Mouse (Mus musculus): Measurements from ENCODE around the gene Olfr212.
"Not testable (repeated sequence)": the region's sequence is repeated elsewhere in the genome, so short reads cannot be mapped to it uniquely, and the experiment has no call there.

Olfr212 gene

DNA sequence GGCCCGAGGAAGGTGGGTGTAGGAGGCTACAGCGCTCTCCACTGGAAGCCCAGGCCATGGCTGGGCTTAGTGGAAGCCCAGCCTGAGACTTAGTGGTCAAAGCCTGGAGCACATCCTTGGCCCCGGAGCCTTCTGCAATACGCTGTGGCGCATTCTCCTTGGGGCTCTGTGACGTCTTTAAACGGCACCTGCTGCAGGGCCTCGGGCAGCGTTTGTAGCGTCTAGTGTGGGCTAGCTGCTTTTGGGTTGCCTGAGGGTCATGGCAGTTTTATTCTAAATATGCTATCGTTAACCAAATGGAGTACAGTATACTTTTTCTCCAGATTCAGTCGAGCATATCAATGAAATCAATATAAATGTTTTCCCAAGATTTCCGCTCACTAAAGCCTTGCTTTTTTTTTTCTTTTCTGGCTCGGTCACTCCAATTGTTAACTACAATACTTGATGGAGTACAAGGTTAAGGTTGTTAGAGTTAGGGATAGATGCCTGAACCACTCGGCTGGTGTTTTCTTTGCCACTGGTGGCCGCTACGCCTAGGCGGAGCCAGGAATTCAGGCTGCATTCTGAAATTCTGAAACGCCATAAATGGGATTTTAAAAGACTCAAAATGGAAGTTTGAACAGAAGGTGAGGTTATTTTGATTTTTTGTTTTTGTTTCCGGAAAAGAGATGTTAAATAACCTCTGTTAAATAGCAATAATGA, at the start of gene Olfr212:
Gene Olfr212 (plus strand): TSS at position 215 of the 702 bp plus-strand sequence.
- not testable (repeated sequence) for DNase-seq (ENCODE audit: low spot score)

DNA sequence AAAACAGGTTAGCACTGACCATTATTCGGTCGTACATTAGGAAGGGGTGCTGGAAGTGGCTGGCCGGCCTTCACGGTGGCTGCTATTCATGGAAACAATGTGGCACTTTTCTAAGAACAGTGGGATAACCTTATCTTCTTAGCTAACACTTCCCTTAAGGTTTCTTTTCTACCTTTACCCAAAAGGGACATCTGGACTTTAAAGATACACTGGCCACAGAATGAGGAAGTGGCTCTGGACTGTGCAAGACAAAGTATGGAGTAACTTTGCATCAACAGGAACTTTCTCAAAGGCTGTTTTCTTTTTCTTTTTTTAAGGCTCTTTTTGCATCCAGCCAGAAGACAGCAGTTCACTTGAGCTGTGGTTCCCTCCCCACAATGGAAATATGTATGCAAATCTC, 47.6 kb upstream of the Olfr212 start:
- DNase-seq (ENCODE audit: low spot score), result no peak

DNA sequence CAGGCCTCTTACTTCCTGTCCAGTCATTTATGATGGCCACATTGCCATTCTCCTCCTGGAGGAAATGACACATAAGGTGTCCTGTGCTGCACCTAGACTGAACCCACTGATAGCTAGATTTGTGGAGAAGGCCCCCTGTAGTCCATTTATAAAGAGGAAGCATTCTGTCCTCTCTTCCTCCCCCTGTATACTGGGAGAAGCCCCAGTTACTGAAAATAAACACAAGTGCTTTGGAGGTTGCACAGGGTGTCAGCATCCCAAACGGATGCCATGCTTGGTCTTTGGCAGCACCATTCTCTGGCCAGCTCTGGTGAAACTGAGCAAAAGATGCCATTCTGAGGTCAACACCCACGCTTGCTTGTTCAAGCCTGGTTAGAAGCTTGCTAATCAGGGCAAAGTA, 47.1 kb upstream of the Olfr212 start:
- no peak for DNase-seq (ENCODE audit: low spot score)

DNA sequence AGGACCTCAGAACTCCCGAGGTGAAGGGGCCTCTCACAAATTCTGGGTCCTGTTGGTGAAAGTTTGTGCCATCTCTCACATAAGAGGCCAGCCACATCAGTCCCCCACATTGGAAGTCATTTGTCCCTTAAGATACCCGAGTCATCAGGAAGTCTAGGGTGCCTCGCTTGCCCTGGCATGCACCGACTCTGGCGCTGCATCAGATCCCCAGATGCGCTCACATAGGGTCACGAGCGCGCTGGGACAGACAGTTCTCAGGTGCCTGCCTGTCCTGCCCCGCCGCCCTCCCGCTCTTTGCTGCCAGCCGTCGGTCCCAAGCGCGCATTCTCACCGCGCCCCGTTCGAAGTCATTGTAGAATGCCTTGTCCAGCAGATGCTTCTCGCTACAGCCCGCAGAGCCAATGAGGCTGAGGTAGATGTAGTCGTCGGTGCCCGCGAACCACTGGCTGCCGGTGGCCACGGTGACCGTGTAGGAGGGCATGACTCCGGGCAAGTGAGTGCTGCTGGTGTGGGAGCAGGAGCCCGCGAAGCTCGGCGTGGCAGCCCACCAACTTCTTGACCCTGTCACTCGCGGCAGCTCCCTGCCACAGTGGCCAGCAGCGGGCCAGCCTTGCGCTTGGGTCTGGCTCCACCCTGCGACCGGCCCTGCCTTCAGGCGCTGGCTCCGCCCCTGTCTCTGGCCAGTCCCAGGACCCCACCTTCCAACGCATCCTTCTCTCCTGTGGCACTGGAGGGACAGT, 45.6 kb upstream of the Olfr212 start, which contains the start of gene Alox5:
Gene Alox5 (minus strand): TSS at position 635 of the 740 bp plus-strand sequence.
- DNase-seq (ENCODE audit: low spot score), result peak; percentile 9

DNA sequence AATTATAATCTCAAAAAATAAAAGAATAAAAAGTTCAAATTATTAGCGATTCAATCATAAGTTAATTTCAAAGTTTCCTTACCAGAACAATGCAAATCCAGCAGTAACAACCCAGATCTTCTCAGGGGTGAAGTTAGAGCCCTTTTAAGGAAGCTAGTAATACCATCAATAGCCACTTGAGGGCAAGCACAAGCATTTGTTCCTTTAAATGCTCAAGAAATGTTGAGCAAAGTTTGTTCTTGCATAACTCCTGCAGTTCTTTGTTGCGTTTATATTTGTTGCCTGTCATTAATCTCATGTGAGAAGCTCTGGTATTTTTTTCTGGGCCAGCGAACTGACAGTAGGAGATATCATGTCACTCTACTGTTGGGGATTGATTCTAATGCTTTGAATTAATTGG, 38.2 kb upstream of the Olfr212 start:
- DNase-seq (ENCODE audit: low spot score), result no peak

DNA sequence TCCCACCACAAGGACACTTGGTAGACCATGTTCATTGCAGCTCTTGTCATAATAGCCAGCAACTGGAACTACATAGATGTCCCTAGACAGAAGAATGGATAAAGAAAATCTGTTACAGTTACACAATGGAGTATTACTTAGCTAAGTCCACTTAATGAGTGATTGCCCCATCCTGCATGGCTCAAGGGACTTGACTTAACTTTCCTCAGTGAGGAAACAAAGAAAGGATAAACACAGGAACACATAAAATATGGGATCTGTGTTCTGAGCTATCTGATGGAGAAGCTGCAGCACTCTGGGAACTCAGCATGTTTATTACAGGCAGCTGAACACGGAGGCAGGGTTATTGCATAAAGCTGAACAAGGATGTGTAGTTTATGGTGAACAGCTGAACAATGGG, 21.2 kb upstream of the Olfr212 start:
- DNase-seq (ENCODE audit: low spot score), result no peak

DNA sequence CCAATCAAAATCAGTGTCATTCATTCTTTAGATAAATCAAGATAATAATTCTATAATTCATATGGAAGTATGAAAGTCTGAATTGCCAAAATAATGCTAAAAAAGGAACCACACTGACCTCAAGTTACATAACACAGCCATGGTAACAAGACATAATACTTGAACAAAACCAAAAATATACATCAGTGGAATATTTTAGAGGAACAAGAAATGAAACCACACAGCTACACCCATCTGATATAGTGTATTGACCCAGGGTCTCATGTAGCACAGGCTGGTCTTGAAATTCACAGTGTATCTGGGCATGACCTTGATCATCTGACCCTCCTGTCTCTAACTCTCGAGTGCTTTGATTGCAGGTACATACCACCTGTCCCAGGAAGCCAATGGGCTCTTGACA, 19.5 kb upstream of the Olfr212 start:
- DNase-seq (ENCODE audit: low spot score), result no peak

DNA sequence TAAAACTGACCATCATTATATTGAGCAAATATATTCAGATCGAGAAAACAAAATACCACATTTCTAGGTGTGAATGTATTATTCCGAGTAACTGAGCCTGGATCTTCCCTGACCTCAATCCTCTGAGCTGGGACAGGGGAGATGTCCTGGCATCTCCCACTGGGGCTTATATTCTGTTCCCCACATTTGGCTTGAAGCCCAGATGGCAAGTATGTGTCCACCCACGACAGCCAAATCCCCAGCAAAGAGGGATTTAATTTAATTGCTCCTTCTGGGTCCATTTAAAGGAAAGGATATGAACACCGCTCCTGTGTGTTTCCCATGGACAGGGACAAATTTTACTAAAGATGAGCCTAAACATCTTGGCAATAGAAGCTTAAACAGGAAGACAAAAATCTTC, 17.5 kb upstream of the Olfr212 start, which contains the start of gene Olfr211:
Gene Olfr211 (plus strand): TSS at position 301 of the 400 bp plus-strand sequence.
- no peak for DNase-seq (ENCODE audit: low spot score)

DNA sequence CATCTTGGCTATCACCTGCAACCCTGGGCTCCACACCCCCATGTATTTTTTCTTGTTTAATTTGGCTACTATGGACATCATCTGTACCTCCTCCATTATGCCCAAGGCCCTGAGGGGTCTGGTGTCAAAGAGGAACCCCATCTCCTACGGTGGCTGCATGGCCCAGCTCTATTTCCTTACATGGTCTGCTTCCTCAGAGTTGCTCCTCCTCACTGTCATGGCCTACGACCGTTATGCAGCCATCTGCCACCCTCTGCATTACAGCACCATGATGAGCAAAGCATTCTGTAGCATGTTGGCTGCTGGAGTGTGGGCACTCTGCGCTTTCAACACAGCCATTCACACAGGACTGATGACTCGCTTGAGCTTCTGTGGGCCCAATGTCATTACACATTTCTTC, 12.6 kb upstream of the Olfr212 start:
- DNase-seq (ENCODE audit: low spot score), result no peak

DNA sequence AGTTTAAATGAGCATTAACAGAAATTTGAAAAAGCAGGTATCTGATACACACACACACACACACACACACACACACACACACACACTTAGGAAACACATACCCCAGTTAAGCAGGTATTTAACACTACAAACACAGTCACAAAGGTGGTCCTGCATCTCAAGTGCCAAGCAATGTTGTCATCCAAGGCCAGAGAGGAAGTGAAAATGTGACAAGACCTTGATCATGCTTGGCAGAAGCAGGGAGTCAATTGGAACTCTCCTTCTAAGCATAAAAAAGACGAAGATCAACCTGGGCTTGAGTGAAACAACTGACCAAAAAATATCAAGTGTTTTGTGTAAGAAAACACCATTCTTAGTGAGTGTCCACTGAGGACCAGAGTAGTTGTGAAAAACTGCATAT, 10.4 kb upstream of the Olfr212 start:
- no peak for DNase-seq (ENCODE audit: low spot score)

DNA sequence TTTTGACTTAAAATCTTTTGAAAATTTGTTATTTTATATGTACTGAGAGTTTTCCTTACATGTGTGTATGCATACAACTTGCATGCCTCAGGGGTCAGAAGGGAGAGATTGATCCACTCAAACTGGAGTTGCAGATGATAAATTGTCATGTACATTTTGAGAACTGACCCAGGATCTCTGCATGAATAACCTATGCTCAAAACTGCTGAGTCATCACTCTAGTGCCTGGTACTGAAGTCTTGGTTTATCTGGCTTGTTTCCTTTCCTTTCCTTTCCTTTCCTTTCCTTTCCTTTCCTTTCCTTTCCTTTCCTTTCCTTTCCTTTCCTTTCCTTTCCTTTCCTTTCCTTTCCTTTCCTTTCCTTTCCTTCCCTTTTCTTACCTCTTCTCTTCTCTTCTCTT, 8.5 kb downstream of the Olfr212 start:
- no peak for DNase-seq (ENCODE audit: low spot score)

DNA sequence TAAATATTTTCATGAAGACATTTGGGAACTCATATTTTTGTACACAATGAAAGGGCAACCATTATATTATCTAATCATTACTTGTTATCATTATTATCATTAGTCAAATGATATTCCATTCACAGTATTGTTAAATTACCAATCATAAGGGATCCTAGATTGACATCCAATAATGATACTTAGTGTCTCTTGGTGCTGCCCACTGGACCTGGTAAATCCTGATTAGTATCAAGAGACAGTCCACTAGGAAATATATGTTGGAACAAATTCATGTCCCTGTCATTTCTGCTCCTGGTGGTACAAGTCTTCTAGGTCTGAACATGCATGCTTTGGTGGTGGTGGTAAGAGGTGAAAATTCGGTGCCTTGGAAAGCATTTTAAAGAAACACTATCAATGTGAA, 31.8 kb downstream of the Olfr212 start, which contains the start of gene Olfr213:
Gene Olfr213 (plus strand): TSS at position 301 of the 400 bp plus-strand sequence.
- no peak for DNase-seq (ENCODE audit: low spot score)

DNA sequence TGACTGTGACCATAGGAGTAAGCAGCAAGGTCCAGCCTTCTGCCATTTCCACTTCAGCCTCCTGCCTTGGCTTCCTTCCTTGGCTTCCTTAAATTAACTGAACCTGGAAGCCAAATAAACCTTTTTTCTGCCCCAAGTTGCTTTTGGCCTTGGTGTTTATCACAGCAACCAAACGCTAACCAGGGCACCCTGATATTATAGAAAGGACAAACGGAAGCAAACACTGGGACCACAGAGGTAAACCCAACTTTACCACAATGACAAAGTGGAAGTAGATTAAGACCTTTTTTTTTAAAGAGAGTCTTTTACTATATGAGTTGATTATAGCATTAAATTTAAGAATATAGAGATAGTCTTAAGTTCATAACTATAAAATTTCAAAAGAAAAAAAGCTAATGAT, 36.2 kb downstream of the Olfr212 start:
- no peak for DNase-seq (ENCODE audit: low spot score)

DNA sequence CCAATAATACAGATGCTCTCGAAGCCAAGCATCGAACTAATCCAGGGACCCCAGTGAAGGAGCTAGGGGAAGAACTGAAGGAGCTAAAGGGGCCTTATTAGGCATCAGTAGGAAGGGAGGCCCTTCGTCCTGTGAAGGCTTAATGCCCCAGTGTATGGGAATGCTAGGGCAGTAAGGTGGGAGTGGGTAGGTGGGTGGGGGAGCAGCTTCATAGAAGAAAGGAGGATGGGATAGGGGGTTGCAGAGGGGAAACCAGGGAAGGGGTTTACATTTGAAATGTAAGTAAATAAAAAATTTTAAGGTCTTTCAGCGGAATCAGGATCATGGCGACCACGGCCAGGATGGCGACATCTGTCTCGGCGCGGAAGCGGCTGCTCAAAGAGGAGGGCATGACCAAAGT, 44.5 kb downstream of the Olfr212 start, which contains the start of gene Gm5580:
Gene Gm5580 (plus strand): TSS at position 301 of the 400 bp plus-strand sequence.
- not testable (repeated sequence) for DNase-seq (ENCODE audit: low spot score)

DNA sequence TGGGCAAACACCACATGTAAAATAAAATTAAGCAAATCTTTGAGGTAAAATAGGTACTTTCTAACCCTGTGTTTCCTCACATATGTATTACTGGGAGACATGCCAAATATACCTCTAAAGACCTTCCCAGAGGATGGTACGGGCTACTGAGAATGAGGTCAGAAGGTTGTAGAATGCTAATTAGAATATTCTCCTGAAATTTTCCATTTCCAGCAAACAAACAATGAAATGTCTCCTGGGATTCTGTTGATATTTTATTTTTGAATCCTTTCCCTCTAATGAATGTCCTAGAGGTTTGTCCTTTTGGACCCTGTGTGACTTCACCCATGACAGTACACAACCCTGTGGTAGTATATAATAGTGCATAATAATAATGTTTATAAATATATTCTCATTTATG, 47.6 kb downstream of the Olfr212 start, which contains the start of gene Olfr214:
Gene Olfr214 (plus strand): TSS at position 301 of the 400 bp plus-strand sequence.
- no peak for DNase-seq (ENCODE audit: low spot score)

DNA sequence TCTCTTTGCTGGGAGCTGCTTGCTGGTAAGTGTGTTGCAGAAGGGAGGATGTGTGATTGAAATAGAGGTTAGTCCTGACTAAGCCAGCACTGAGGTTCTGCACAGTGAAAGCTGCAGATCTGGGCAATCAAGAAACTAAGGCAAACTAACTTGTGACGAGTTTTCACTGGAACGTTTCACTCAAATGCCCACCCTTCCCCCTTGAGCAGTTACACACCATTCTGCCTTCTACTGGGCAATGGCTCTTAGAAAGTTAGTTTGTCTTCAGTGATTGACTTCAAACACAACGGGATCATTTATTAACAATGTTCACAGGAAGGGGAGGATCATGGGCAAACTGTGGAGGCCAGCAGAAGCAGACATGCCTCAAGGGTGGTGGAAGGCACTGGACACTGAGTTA, 48.6 kb downstream of the Olfr212 start:
- no peak for DNase-seq (ENCODE audit: low spot score)

Data from urinary bladder, postnatal 14 days (tissue).